Mouse (Mus musculus) brain, embryonic 14.5 days (tissue): ENCODE results near the gene Kcnip1.

Experiments
- CTCF ChIP-seq: fragments of 200-500 bp; IDR thresholded peaks from 2 replicates; pipeline ENCODE4 v1.5.1; 2012; ENCODE audit warnings: inconsistent platforms, mild to moderate bottlenecking, moderate library complexity, borderline replicate concordance; ENCODE audit not compliant: insufficient read depth, insufficient read length; ENCODE audit errors: extremely low read depth
- POLR2A ChIP-seq: fragments of 200-500 bp; IDR thresholded peaks from 2 replicates; pipeline ENCODE4 v1.6.1; 2012; ENCODE audit warnings: mild to moderate bottlenecking, inconsistent platforms, borderline replicate concordance; ENCODE audit not compliant: poor library complexity, insufficient read depth, insufficient read length, severe bottlenecking; ENCODE audit errors: extremely low read depth

DNA sequence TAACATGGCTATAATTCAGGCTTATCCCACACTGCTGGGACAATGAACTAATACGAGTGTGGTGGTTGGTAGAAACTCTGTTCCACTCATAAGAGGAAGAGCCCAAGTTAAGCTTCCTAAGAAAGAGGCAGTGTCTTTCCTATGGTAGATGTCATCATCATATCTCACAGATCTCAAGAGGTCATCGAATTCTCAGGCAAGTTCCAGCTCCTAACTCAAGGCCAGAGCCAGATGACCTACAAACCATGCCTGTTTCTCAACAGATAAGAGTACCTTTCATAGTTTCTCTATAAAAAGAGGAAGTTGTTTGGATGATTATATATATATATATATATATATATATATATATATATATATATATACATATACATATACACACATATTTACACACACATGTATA is 6.4 kb downstream of the Kcnip1 start:
- TF ChIP-seq CTCF (no peak), POLR2A (no peak)
